Mouse (Mus musculus): ENCODE data around the gene Lin9. TPM values are rescaled to one million over a fixed set of nuclear protein-coding genes. Genes with fewer than 3 reads are reported as not detected.

Gene Lin9
- total and polyA plus RNA-seq, 3 experiments: 10.2 to 11.1 TPM; not detected in 1

DNA sequence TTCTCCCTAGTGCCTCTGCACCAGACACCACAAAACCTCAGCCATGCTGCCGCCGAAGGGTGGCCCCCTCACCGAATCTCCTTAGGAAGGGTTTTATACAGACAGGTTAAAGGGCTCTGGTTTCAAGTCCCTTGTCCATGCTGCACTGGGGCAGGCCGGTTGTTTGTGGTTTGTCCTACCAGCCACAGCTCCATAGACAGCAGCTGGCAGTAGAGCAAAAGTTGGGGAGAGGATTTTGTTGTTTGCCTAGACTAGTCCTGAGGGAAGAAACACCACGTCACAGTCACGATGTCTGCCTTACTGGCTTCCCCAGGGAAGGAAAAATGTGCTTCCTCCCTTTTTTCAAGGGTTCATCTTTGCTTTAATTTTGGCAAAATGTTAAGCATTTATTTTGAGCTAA, 40.4 kb upstream of the Lin9 start:
- Histone ChIP-seq H3K36me3 (ENCODE audit: control insufficient read depth in 1 of 2, insufficient read depth in 2 of 2, low read length in 2 of 2) (peaks cover 0 to 5% of the 10 kb centered on the region in 2 experiments; a peak in 2 of 4 replicates), H3K27me3 (ENCODE audit: control insufficient read depth in 1 of 2, insufficient read depth in 2 of 2, low read length in 2 of 2) (no peaks in the 10 kb centered on the region), H3K4me3 (ENCODE audit: control insufficient read depth in 1 of 2, insufficient read depth in 1 of 2, low read depth in 2 of 2, low read length in 2 of 2) (no peak overlapping the region), H3K27ac (ENCODE audit: control insufficient read depth, low read depth, low read length) (no peak overlapping the region), H3K4me1 (ENCODE audit: control insufficient read depth in 1 of 2, insufficient read depth in 2 of 2, low read length in 2 of 2) (no peaks in the 10 kb centered on the region), H3K79me2 (ENCODE audit: control insufficient read depth, insufficient read depth, low read length, poor library complexity) (no peaks in the 10 kb centered on the region), H3K9ac (ENCODE audit: control insufficient read depth, low read depth, low read length, poor library complexity, severe bottlenecking) (no peak overlapping the region), H3K9me3 (replicated peaks; ENCODE audit: insufficient read depth, low read length) (no peaks in the 10 kb centered on the region)
- DNase-seq (ENCODE audit: low read depth, low spot score): no peak
- no peak for TF ChIP-seq ZNF384 (IDR thresholded peaks at IDR 0.05; ENCODE audit: low read depth, low read length)
- TF ChIP-seq POLR2AphosphoS2 (IDR thresholded peaks at IDR 0.05; ENCODE audit: low read length): no peak
- no peak for TF ChIP-seq JUND (IDR thresholded peaks at IDR 0.05; ENCODE audit: low read depth, low read length)
- no peak for TF ChIP-seq BHLHE40 (IDR thresholded peaks at IDR 0.05; ENCODE audit: borderline replicate concordance, low read depth, low read length)
- TF ChIP-seq POLR2AphosphoS5 (IDR thresholded peaks at IDR 0.05; ENCODE audit: borderline replicate concordance, low read depth, low read length): no peak
- TF ChIP-seq NELFE (IDR thresholded peaks at IDR 0.05; ENCODE audit: low read depth, low read length): no peak
- no peak for TF ChIP-seq MYB (IDR thresholded peaks at IDR 0.05; ENCODE audit: low read depth, low read length)
- TF ChIP-seq GABPA (IDR thresholded peaks at IDR 0.05; ENCODE audit: low read depth, low read length): no peak
- no peak for TF ChIP-seq CHD1 (IDR thresholded peaks at IDR 0.05; ENCODE audit: low read depth, low read length)
- no peak for TF ChIP-seq CTCF (IDR thresholded peaks at IDR 0.05 in 2 of 3, conservative IDR thresholded peaks at IDR 0.05 in 1 of 3; ENCODE audit: control insufficient read depth in 1 of 3, insufficient read depth in 1 of 3, low read depth in 2 of 3, low read length in 3 of 3, poor library complexity in 1 of 3, severe bottlenecking in 1 of 3)
- no peak for TF ChIP-seq MEF2A (IDR thresholded peaks at IDR 0.05; ENCODE audit: extremely low read depth, insufficient replicate concordance, low read depth, low read length, poor library complexity, severe bottlenecking)
- no peak for TF ChIP-seq ZMIZ1 (IDR thresholded peaks at IDR 0.05; ENCODE audit: low read depth, low read length)
- TF ChIP-seq GATA1 (IDR thresholded peaks at IDR 0.05; ENCODE audit: low read depth, low read length): no peak
- no peak for TF ChIP-seq MAFK (IDR thresholded peaks at IDR 0.05; ENCODE audit: borderline replicate concordance, low read depth, low read length)
- TF ChIP-seq RCOR1 (IDR thresholded peaks at IDR 0.05; ENCODE audit: low read depth, low read length): no peak
- TF ChIP-seq CHD2 (IDR thresholded peaks at IDR 0.05; ENCODE audit: low read length): no peak
- no peak for TF ChIP-seq TBP (IDR thresholded peaks at IDR 0.05; ENCODE audit: low read depth, low read length)
- TF ChIP-seq POLR2A (IDR thresholded peaks at IDR 0.05; ENCODE audit: control insufficient read depth in 1 of 2, insufficient read depth in 1 of 2, low read depth in 1 of 2, low read length in 2 of 2, poor library complexity in 1 of 2): no peak
- no peak for TF ChIP-seq TAL1 (IDR thresholded peaks at IDR 0.05; ENCODE audit: low read length)

DNA sequence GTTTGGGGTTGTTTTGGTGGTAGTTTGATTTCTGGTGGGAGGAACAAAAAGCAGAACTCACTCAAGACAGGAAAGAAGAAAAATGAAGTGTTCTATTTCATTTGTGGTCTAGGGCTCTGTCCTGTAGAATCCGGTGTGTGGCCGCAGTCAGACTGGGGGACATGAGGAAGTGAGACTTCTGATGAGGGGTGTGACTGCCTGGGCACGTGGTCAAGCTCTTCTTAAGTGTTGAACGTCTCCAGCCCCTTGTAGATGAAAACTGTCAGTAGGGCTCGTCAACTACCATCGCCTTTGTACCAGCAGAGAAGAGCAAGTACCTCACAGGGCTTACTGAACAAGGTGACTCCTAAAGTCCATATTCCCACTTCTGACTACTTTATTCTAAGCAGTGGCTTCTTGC, 39.1 kb upstream of the Lin9 start:
- Histone ChIP-seq H3K27me3 (ENCODE audit: control insufficient read depth in 1 of 2, insufficient read depth in 2 of 2, low read length in 2 of 2) (no peaks in the 10 kb centered on the region), H3K27ac (ENCODE audit: control insufficient read depth, low read depth, low read length) (no peak overlapping the region), H3K9ac (ENCODE audit: control insufficient read depth, low read depth, low read length, poor library complexity, severe bottlenecking) (no peak overlapping the region), H3K79me2 (ENCODE audit: control insufficient read depth, insufficient read depth, low read length, poor library complexity) (no peaks in the 10 kb centered on the region), H3K36me3 (ENCODE audit: control insufficient read depth in 1 of 2, insufficient read depth in 2 of 2, low read length in 2 of 2) (peaks cover 0 to 3% of the 10 kb centered on the region in 2 experiments; a peak in 2 of 4 replicates), H3K4me1 (ENCODE audit: control insufficient read depth in 1 of 2, insufficient read depth in 2 of 2, low read length in 2 of 2) (no peaks in the 10 kb centered on the region), H3K9me3 (replicated peaks; ENCODE audit: insufficient read depth, low read length) (no peaks in the 10 kb centered on the region), H3K4me3 (ENCODE audit: control insufficient read depth in 1 of 2, insufficient read depth in 1 of 2, low read depth in 2 of 2, low read length in 2 of 2) (no peak overlapping the region)
- TF ChIP-seq ETS1 (IDR thresholded peaks at IDR 0.05; ENCODE audit: low read depth, low read length): no peak
- no peak for TF ChIP-seq E2F4 (IDR thresholded peaks at IDR 0.05; ENCODE audit: borderline replicate concordance, low read depth, low read length)
- TF ChIP-seq MXI1 (IDR thresholded peaks at IDR 0.05; ENCODE audit: low read depth, low read length): no peak
- TF ChIP-seq BHLHE40 (IDR thresholded peaks at IDR 0.05; ENCODE audit: borderline replicate concordance, low read depth, low read length): no peak
- TF ChIP-seq ZNF384 (IDR thresholded peaks at IDR 0.05; ENCODE audit: low read depth, low read length): no peak
- no peak for TF ChIP-seq POLR2AphosphoS5 (IDR thresholded peaks at IDR 0.05; ENCODE audit: borderline replicate concordance, low read depth, low read length)
- TF ChIP-seq TBP (IDR thresholded peaks at IDR 0.05; ENCODE audit: low read depth, low read length): no peak
- TF ChIP-seq RCOR1 (IDR thresholded peaks at IDR 0.05; ENCODE audit: low read depth, low read length): no peak
- TF ChIP-seq GATA1 (IDR thresholded peaks at IDR 0.05; ENCODE audit: low read depth, low read length): no peak
- no peak for DNase-seq (ENCODE audit: low read depth, low spot score)
